Mouse (Mus musculus) heart, postnatal 4 days (tissue): ENCODE data around the gene Dpp4. TPM values are rescaled to one million over a fixed set of nuclear protein-coding genes. Genes with fewer than 3 reads are reported as not detected.
A peak's percentile ranks its signal among the peaks of the same experiment; 100 is the strongest.

Source experiments
- DNase-seq: peaks from one replicate; pipeline ENCODE4 v3.0.0; 2021
- total RNA-seq, 2 experiments: library from RNA; stranded (reverse); gene quantifications; 2 replicates each; pipeline ENCODE4 v1.2.3; 2021

The Dpp4 gene
- 10 to 100 TPM in 1 of 2 experiments, 1 to 10 TPM in 1; 8.2 to 10.6 TPM for total RNA-seq

DNA sequence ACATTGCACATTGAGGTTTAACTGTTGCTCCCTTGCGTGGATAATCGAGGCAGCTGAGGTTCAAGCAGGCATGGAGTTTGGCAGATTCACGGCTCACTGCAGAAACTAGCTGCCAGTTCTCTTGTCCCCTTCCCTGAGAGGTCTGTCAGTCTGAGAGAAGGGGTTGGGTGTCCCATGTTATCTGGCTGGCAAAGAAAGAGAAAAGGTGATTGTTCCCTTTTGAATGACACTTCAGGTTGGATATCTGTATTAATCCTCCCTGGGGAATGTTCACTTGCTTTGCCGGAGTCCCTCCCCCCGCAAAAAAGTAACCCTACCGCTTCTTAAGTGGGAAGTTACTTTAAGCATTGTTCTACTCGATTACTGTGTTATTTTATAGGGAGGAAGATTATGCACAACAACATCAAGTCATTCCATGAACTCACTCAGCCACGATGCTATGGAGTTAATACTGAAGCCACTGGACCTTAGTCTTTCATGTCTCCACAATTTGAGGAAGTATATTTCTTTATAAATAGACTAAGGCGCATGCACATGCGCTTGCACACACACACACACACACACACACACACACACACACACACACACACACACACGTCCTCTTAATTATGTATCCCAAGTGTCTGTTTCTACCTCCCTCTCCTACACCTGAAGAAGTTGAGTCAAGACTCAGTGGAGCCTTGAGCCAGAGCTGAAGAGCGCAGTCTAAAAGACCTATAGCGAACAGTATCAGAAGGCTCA lies at the start of gene Dpp4:
Gene Dpp4 (minus strand): TSS at position 151 of the 741 bp plus-strand sequence.
- DNase-seq, result no peak

DNA sequence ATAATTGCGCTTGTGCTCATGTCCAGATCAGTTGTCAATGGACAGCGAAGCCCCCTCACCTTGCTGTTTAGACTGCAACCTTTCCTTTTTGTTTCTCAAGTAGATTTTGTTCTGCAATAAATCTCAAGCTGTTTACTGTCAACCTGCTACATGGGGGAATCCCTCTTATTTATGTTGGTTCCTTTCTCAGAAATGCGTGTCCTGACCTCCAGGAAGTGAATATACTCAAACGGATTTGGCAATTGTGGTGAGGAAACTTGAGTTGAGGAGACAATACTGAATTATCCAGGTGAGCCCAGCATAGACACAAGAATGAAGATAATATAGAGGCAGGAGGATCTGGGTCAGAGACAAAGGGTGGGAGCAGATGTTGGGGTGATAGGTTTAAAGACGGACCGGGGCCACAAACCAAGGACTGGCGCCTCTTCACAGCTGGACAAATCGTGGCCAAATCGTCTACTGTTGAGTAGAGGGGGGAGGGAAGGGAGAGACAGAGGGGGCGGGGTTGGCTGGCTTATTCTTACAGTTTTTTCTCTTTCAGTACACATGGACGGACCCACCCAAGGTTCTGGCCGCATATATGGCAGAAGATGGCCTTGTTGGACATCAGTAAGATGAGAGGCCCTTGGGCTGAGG lies 48.9 kb upstream of the Dpp4 start:
- no peak for DNase-seq

DNA sequence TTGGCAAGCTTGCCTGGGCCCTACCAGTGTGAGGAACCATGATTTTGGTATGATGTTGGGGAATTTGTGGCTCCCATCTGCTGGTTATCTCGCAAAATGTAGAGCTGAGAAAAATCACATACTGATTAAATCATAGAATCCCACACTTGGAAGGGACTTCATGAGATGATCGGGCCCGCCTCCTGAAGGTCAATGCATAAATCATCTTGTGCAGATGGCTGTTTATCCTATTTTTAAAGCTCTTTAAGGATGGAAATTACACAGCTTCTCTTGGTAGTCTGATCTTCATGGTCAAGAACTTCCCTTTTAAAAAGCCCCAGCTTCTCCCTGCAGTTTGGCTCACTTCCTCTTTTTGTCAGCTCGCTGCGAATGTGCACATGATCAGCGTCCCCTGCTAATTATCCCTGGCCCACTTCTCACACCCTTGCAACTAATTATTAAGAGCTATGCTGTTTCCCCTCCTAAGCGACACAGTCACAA lies 48.2 kb upstream of the Dpp4 start:
- DNase-seq, result no peak

DNA sequence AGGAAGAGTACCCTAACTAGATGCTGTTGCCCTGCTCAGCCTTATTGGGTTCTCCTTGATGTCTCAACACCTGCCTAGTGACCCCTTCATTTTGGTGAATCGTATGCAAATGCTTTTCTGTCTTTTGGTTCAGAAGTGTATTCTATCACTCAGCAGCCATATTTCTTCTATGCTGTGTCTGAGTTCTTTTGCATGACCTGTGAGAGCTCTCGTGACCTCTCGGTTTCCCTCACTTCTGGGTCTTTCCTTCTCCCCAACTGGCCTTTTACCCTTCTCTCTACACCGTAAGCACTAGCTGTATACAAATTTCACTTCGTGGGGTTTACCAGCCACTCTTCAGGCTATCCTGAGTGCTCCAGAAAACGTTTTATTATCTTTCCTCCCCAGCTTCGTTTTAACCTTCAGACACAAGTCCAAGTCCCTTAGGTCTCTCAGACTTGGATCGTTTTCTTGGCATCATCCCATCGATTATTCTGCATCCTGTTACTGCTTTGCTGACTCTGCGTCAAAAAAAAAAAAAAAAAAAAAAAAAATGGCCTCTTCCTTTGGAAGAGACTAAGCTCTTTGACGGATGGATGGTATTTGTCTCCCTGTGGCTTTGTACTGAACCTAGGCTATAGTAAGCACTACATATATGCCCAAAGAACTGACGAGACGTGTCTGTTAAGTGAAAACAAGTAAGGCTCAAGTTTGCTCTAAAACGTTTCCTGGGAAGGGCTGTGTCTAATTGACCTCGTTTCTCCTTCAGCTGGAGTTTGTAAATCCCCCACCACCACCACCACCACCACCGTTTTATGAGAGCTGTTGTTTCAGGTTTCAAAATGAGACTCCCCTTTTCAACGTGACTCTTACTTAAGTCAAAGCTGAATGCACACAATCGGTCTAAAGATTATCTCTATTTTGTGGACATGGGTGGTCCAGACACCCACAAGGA lies 47.5 kb upstream of the Dpp4 start:
- no peak for DNase-seq

GRCm38 (mm10) chr2:62458070-62458469 lies 46.0 kb upstream of the Dpp4 start:
- no peak for DNase-seq

GRCm38 (mm10) chr2:62454991-62455390 lies 43.0 kb upstream of the Dpp4 start:
- no peak for DNase-seq

- no peak for DNase-seq
Measured at GRCm38 (mm10) chr2:62454033-62454432, 42.0 kb upstream of the Dpp4 start.

GRCm38 (mm10) chr2:62450364-62450763 lies 38.3 kb upstream of the Dpp4 start:
- DNase-seq, result no peak

DNA sequence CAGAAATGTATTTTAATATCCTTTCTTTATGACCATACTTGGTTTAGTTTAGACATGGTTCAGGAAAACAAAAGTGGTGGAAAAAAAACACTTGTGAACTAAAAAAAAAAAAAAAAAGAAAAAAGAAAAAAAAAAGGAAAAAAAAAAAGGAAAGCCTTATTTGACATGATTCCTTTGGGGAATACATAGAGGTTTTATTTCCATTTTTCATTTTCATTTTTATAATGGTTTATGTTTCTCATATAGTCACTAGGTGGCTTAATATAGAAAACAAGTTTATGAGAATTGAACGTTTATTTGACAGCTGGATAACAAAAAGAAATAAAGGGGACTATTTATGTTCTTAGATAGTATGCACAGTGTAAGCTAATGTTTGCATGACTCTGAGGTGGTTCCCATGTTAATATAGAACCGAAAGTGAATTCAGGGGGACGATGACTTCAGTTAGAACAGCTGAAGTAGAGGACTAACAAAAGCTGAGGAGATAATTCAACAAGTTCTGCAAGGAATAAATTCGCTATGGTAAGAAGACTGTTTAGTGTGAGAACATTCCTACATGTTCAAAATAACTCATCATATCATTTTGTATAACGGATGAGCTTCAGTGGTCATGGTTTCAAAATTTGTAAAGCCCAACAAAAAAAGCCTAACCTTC lies 37.8 kb upstream of the Dpp4 start:
- no peak for DNase-seq

DNA sequence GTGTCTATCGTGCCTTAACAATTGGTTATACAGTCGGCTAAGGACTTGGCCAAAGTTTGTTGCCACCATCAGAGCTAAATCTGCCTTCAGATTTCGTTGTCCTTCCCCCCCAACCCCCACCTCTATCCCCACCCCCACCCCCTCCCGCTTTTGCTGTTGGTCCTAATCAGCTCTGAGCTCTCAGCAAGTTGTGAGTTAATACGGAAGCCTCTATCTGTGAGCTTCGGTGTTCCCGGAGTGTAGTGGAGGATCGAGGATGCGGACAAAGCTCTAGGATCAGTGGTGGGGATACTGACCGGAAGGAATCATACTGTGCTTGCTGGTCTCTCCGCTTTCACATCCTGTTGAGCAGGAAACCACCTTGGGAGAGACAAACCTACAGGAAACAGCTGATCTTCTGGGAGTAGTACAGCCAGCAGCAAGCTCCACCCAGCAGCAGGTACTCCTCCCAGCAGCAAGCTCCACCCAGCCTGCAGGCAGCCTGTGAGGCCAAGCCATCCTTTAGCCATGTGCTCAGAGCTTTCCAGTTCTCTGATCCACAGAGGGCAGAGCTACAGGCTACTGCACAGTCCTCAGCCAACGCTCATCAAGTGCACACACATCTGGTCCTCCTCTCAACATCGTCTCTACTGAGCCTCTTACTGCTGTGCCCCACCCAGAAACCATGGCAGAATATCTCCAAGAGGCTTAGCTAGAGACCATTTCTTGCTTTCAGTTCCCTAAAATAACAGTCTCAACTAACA lies 28.9 kb upstream of the Dpp4 start:
- DNase-seq, result peak; percentile 44

DNA sequence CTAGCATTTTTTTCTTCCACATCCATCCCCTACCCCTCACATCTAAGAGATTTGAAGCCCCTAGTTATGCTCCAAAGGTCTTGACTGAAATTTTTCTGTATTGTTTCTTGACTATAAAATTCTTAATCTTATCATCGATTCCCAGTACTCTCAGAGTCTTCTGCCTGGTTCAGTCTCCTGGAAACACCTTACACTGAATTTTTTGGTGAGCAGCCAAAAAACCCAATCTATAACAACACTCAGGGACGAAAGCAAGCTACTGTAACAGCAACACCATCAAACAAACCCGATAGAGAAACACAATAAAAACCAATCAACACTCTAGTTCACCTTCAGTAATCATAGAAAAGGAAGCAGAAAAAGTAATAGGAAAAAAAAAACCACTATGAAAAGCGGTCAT lies 28.1 kb upstream of the Dpp4 start:
- DNase-seq, result no peak

- no peak for DNase-seq
Measured at GRCm38 (mm10) chr2:62431245-62431795, 19.3 kb upstream of the Dpp4 start.

DNA sequence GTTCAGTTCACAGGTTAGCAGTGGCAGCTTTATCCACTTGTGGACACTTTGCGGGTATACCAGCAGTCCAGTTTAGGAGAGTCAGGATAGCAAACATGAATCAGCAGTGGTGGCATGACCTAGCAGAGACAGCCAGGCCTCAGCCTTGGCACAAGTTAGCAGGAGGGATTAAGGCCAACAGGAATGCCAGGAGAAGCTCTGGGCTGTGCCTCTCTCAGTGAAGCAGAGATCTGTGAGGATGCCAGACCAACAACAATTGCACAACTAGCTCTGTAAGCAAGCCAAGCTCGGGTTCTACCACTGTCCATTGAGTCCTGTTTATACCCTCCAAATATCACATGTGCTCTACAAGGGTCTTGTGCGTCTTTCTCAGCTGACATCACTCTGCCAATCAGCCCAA lies 13.9 kb upstream of the Dpp4 start:
- DNase-seq, result no peak

DNA sequence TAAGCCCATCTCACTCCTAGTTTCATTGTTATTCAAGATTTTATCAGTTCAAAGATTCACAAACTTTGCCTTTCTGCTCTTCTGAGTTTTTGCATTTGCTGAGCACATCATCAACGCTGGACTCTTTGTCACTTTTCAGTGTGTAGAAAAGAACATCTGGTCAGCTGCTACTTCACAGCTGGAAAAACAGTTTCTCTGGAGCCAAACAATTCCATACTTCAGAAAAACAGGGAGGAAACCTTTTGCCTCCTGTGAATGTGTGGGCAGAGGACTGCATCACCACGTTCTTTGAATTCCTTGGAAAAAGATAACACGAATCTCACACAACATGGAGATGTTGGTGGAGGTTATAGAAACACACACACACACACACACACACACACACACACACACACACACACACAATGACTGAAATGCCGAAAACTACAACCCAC lies 11.3 kb upstream of the Dpp4 start:
- no peak for DNase-seq

DNA sequence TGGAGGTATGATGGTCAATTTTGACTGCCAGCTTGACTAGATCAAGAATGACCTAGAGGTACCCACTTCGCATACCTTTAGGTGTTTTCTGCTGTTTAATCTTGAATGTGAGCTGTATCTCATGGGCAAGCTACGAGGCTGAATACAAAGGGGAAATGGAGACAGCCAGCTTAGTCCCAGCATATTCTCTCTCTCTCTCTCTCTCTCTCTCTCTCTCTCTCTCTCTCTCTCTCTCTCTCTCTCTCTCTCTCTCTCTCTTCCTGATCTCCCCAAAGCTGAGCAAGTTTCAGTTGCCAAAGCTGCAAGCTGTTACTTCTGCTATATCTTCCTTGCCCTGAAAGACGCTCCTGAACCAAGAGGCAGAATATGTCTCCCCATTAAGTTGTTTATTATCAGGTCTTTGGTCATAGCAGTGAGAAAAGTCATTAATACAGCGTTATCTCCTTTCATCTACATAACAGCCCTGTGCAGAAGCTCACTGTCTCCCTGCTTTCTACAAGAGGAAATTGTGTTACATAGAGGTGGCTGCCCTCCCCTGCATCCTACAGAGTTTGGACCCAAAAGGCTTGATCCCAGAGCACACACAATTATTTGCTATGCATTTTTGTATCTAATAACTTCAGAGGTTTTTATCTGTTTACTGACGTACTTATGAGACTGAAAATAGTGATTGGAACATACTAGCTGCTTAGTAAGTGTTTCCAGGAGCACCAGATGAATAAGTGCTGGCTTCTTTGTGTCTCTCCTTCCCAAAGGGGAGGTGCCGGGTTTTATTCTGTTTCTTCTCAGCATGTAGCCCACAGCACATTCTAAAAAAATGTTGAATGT lies 10.7 kb upstream of the Dpp4 start:
- no peak for DNase-seq

- no peak for DNase-seq
Measured at GRCm38 (mm10) chr2:62421229-62421628, 9.2 kb upstream of the Dpp4 start.

DNA sequence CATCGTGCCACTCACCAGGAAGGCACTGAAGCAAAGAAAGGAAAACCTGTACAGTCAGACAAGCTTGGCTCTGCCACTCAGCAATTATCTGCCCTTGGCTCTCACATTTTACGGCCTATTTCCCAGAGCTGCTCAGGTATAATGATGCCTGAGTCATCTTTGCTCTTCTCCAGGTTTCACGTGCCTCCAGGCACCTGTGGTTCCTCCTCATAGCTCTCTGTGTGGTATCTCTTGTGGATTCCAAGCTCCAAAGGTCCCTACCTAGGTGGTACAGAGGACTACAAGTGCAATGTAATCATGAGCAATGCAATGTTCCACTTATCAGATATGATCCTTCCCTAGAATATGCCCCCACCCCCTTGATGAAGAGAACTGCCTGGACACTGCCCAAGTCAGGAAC lies 8.0 kb upstream of the Dpp4 start:
- DNase-seq, result no peak

DNA sequence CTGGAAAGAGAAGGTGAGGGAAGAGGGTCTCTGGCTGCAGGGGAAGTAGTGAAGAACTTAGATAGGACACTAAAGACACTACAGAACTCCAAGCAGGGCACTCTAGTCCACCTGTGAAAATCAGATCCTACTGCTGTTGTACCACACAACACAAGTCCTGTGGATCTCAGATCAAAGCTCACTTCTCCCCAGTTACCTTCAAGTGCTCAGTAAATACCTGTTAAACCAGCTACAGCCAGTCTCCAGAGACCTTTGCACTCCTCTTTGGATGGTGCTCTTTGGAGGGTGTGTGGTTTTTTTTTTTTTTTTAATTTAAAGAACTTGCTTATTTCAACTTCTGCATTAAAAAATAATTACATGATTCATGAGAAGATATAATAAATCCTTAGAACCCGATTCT lies 5.2 kb upstream of the Dpp4 start:
- no peak for DNase-seq

DNA sequence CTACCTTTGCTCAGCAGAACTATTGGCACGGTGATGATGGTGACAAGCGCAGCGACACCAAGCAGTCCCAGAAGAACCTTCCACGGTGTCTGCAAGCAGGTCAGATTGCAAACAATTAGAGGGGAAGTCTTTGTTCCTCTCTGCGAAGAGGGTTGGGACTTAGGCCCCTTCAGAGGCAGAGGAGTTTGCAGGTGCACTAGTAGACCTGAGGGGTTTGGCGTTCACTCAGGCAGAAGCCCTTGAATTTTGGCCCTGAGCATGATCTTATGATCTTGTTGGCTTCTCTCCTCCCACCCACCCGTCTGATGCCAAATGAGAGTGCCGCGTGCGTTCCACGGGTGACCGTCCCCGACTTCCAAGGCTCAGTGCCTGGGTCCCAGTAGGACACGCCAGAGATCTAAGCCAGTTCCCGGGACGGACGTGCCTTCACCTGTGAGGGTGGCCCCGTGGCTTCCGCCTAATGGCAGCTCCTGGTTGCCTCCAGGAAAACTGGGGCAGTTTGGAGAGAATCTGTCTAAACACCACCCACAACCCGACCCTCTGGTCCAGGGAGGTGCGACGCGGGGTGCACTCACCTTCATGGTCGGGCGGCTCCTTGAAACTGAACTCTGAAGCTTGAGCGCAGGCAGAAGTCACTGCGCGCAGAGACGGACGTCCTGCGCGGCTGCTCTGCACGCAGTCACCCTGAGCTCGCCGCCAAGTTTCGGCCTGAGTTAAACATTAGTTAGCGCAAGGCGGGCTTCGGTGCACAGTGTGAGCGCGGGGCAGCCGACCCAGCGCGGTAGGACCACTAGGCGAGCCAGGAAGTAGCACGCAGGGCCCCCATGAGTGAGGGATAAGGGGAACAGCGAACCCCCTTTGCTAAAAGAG lies 585 bp downstream of the Dpp4 start:
- DNase-seq, result peak; percentile 61
